27 mouse cellular contexts compared by ENCODE assay signal in genomic region chr4:151827840-151828239, GRCm38 (mm10). TPM values are rescaled to one million over a fixed set of nuclear protein-coding genes. Genes with fewer than 3 reads are reported as not detected.
DNase-seq lines count a peak whose midpoint lies in the region; ATAC-seq and TF ChIP-seq lines count a peak whose summit lies in the region.
"Had no signal": no experiment of that assay in that cellular context is flagged by ENCODE, and none has a peak within 500 bp of the region (broad histone marks: within the 10 kb centered on the region; RNA-seq: fewer than 3 reads in every experiment).

No protein-coding gene starts in this region.

- H3K4me2 ChIP-seq in liver, postnatal 0 days (ENCODE audit: low read depth, low read length) = no peak overlapping the region
- H3K4me2 ChIP-seq: embryonic facial prominence, embryonic 12.5 days; forebrain, embryonic 13.5 days; forebrain, embryonic 15.5 days had no signal

- 58% methylated on average over 3 of the region's 3 CpGs for WGBS in liver, postnatal 0 days (ENCODE audit: insufficient replicate concordance)

- H3K36me3 ChIP-seq in liver, postnatal 0 days (replicated peaks; ENCODE audit: insufficient read depth, low read length) = no peaks in the 10 kb centered on the region; the same call in 1 of the 2 replicates
- H3K36me3 ChIP-seq: embryonic facial prominence, embryonic 12.5 days; forebrain, embryonic 15.5 days had no signal

- H3K27ac ChIP-seq in liver, postnatal 0 days (ENCODE audit: low read depth) = no peak overlapping the region
- H3K27ac ChIP-seq: embryonic facial prominence, embryonic 10.5 days; embryonic facial prominence, embryonic 12.5 days; forebrain, embryonic 13.5 days; forebrain, embryonic 15.5 days had no signal

- no peak overlapping the region for H3K9ac ChIP-seq in liver, postnatal 0 days (replicated peaks)
- H3K9ac ChIP-seq: embryonic facial prominence, embryonic 12.5 days; forebrain, embryonic 13.5 days; forebrain, embryonic 15.5 days; forebrain, postnatal 0 days had no signal

- DNase-seq in urinary bladder, postnatal 36 days (ENCODE audit: low spot score in 2 of 2) = no peak
- no peak for DNase-seq in kidney, postnatal 4 days
- no peak for DNase-seq in liver, postnatal 0 days
- no peak for DNase-seq in lung, adult 18-20 months
- DNase-seq: adrenal gland, adult 8-10 months; adrenal gland, postnatal 14 days; adrenal gland, postnatal 36 days; B cell, adult 2 months; cerebellum, adult 11-12 months; cerebellum, adult 2 months; cerebellum, adult 9-10 months; cerebellum, postnatal 10 days; cerebellum, postnatal 25 days; forebrain, postnatal 0 days had no signal

- H3K27me3 ChIP-seq in liver, postnatal 0 days (ENCODE audit: insufficient read depth, low read length) = no peaks in the 10 kb centered on the region
- H3K27me3 ChIP-seq: CH12.LX; embryonic facial prominence, embryonic 12.5 days; forebrain, embryonic 13.5 days; forebrain, embryonic 15.5 days; Patski had no signal

- no peak for TF ChIP-seq EP300 in liver, postnatal 0 days (IDR thresholded peaks at IDR 0.05; ENCODE audit: low read depth)

- no peak overlapping the region for H3K4me3 ChIP-seq in liver, postnatal 0 days (ENCODE audit: low read depth, low read length)
- H3K4me3 ChIP-seq: embryonic facial prominence, embryonic 10.5 days; embryonic facial prominence, embryonic 12.5 days; forebrain, embryonic 13.5 days; forebrain, embryonic 15.5 days had no signal

- TF ChIP-seq CTCF in liver, postnatal 0 days (IDR thresholded peaks at IDR 0.05; ENCODE audit: low read depth) = no peak

- peak; percentile 80 for ATAC-seq in common myeloid progenitor, adult 5-6 weeks (replicated peaks; ENCODE audit: low read depth, poor library complexity, severe bottlenecking)
- ATAC-seq in hematopoietic stem cell, adult 5-6 weeks (replicated peaks in 1 of 2; ENCODE audit: insufficient read depth in 1 of 2, low FRiP score in 2 of 2, low TSS enrichment in 1 of 2, low read depth in 1 of 2, poor library complexity in 2 of 2, severe bottlenecking in 2 of 2) = peak; percentile 67 to 71
- ATAC-seq in megakaryocyte, adult 5-6 weeks (ENCODE audit: poor library complexity, severe bottlenecking) = peak; percentile 90
- ATAC-seq in megakaryocyte progenitor cell, adult 5-6 weeks (replicated peaks; ENCODE audit: poor library complexity) = peak; percentile 83
- no peak for ATAC-seq in liver, postnatal 0 days
- ATAC-seq: activated CD4-positive, CD25-positive, alpha-beta regulatory T cell, adult 4 months; CD4-positive, CD25-positive, alpha-beta regulatory T cell, adult 4 months; forebrain, embryonic 13.5 days; forebrain, embryonic 15.5 days; forebrain, postnatal 0 days; Patski had no signal

- no peaks in the 10 kb centered on the region for H3K9me3 ChIP-seq in liver, postnatal 0 days (ENCODE audit: low read length)
- H3K9me3 ChIP-seq: embryonic facial prominence, embryonic 10.5 days; embryonic facial prominence, embryonic 12.5 days; forebrain, embryonic 13.5 days; forebrain, embryonic 15.5 days; G1E had no signal

- no peaks in the 10 kb centered on the region for H3K4me1 ChIP-seq in liver, postnatal 0 days (ENCODE audit: insufficient read depth)
- H3K4me1 ChIP-seq: embryonic facial prominence, embryonic 10.5 days; embryonic facial prominence, embryonic 12.5 days had no signal

RNA-seq across cellular contexts. Expression of gene Camta1, which starts 33.8 kb away (rescaled TPM):
- 26.6 and 34.9 TPM in 2 replicates for total RNA-seq in common myeloid progenitor, adult 5-6 weeks (2017)
- total RNA-seq in hematopoietic stem cell, adult 5-6 weeks (2017) = 11.6 and 60.5 TPM in 2 replicates
- total RNA-seq in megakaryocyte, adult 5-6 weeks (2015) = 65.9 and 70.2 TPM in 2 replicates
- 2.9 and 17.4 TPM in 2 replicates for total RNA-seq in megakaryocyte, adult 5-6 weeks (2017)
- 77.9 and 81.5 TPM in 2 replicates for total RNA-seq in megakaryocyte progenitor cell, adult 5-6 weeks (2015)
- 16.3 and 40.1 TPM in 2 replicates for total RNA-seq in megakaryocyte progenitor cell, adult 5-6 weeks (2017)
- 47.9 and 48.3 TPM in 2 replicates for polyA plus RNA-seq in liver, postnatal 0 days (2015; fragmentation: Nextera tagmentation; extraction: Ambion mirVana)
